Mouse (Mus musculus): Measurements from ENCODE around the gene Jam3.

GRCm38 (mm10) chr9:27122963-27123362, 32.3 kb downstream of the Jam3 start:
- TF ChIP-seq CTCF (IDR thresholded peaks at IDR 0.05; ENCODE audit: borderline replicate concordance, control insufficient read depth, extremely low read depth, insufficient read depth, low read length, poor library complexity), result no peak
- TF ChIP-seq POLR2A (IDR thresholded peaks at IDR 0.05; ENCODE audit: control insufficient read depth, extremely low read depth, insufficient read depth, low read length, poor library complexity), result no peak
